Mouse (Mus musculus): ENCODE results near the gene Anapc7.

The Anapc7 gene

GRCm38 (mm10) chr5:122421271-122422068 lies at the start of gene Anapc7:
Anapc7 (plus strand) TSS chr5:122421693.
- in situ Hi-C loops (cut with MboI, MseI) = no loop called here

DNA sequence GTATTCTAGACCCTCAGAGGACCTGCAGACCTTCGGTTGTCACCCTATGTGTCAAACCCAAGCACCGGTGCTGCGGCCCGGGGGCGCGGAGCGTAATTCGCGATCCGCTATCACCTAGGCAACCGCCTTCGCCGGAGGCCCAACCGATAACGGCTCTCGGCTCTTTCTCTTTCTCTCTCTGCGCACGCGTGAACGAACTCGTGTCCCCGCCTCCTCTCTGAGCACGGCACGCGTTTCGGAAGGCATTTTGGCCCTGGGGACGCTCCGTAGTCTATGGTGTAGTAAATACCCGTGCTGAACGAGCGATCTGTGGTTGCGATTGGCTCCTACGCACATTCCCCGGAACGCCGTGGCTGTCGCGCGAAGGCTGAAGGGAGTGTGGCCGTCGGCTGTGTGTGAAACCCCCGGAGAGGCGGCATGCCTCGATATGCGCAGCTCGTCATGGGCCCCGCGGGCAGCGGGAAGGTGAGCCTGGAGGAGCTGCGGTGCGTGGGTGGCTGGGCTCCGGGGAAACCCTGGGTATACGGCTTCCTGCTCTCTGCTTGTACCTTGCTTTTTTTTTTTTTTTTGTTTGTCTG lies 49.2 kb upstream of the Anapc7 start, which contains the start of gene Fam216a:
Gene Fam216a, minus strand, starts transcription at position 173 of the 578 bp plus-strand sequence.
- in situ Hi-C loops (cut with MboI, MseI) = loop anchor here in 1 of 2 experiments (10.0 kb wide), 1 partner anchor 1593 kb away; no protein-coding TSS in a partner anchor

GRCm38 (mm10) chr5:122372878-122373277 lies 48.6 kb upstream of the Anapc7 start:
- in situ Hi-C loops (cut with MboI, MseI) = loop anchor here in 1 of 2 experiments (10.0 kb wide), 1 partner anchor 1592 kb away; no protein-coding TSS in a partner anchor

- in situ Hi-C loops (cut with MboI, MseI) = loop anchor here in 1 of 2 experiments (10.0 kb wide), 1 partner anchor 1588 kb away; no protein-coding TSS in a partner anchor
Observed at GRCm38 (mm10) chr5:122377101-122377833, 44.2 kb upstream of the Anapc7 start.

GRCm38 (mm10) chr5:122378171-122378570 lies 43.3 kb upstream of the Anapc7 start:
- in situ Hi-C loops (cut with MboI, MseI) = loop anchor here in 1 of 2 experiments (10.0 kb wide), 1 partner anchor 1587 kb away; no protein-coding TSS in a partner anchor

- in situ Hi-C loops (cut with MboI, MseI) = loop anchor here in 1 of 2 experiments (10.0 kb wide), 1 partner anchor 1585 kb away; no protein-coding TSS in a partner anchor
Observed at GRCm38 (mm10) chr5:122379374-122380155, 41.9 kb upstream of the Anapc7 start.

DNA sequence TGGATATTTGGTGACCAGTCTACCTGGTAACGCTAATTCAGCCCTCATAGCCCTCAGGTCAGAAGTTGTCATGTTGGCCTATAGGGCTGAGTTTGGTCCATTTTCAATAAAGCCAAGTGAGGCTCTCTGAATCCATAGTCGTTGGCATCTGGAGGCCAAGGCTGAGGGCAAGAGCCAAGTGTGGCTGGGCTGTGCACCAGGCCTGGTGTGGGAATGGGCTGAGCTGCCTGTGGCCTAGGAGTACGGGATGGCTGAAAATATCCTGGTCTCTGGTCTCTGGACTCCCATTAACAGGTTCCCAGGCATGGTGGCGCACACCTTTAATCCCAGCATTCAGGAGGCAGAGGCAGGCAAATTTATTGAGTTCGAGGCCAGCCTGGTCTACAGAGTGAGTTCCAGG lies 31.5 kb upstream of the Anapc7 start:
- in situ Hi-C loops (cut with MboI, MseI) = no loop called here

DNA sequence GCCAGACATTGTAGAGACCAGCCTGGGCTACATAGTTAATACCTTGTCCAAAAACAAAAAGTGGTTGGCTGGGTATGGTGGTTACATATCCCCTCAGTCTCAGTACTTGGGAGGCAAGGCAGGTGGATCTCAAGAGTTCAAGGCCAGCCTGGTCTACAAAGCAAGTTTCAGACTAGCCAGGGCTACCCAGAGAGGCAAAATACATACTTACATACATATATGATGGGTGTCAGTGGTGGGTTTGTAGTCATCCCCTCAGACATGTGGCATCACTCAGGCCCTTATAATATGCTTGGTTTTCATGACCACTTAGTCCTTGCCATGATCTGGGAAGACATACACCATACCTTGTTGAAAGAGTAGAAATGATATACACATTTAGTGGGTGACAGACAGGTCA lies 30.8 kb upstream of the Anapc7 start:
- in situ Hi-C loops (cut with MboI, MseI) = no loop called here

- in situ Hi-C loops (cut with MboI, MseI) = no loop called here
Observed at GRCm38 (mm10) chr5:122391178-122391785, 30.2 kb upstream of the Anapc7 start.

- in situ Hi-C loops (cut with MboI, MseI) = no loop called here
Observed at GRCm38 (mm10) chr5:122391786-122392180, 29.7 kb upstream of the Anapc7 start, which contains the start of gene Arpc3. Arpc3 (plus strand) TSS chr5:122391878.

DNA sequence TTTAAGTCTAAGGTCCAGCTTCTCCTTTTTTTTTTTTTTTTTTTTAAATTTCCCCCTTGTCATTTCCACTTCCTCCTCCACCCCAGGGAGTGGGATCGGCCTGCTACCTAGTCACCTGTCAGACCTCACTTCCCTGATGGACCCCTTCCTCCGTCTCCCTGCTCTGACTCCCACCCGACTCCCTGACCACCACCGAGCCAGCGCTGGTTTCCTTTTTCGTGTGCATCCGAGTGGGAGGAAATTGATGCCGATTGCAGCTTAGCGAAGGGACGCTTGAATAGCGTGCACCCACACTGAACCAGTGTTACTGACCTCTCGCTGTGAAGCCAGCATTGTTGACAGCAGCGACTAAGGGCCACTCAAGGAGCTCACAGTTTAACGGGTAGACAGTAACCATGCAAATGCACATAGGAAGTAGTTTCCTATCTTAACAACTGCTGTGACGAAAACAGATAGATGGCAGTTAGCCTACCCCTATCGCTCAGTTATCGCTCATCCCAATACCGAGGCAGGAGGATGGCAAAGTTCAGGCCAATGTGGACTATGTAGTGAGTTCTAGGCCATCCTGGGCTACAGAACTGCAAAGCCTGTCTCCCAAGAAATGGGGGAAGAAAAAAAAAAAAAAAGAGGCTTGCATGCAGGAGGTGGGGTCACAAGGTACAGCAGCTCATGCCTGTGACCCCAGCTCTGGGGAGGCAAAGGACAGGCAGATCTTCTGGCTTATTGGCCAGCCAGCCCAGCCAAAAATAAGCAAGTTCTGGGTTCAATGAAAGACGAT lies 29.1 kb upstream of the Anapc7 start:
- in situ Hi-C loops (cut with MboI, MseI) = no loop called here

- in situ Hi-C loops (cut with MboI, MseI) = no loop called here
Observed at GRCm38 (mm10) chr5:122393887-122394286, 27.6 kb upstream of the Anapc7 start.

DNA sequence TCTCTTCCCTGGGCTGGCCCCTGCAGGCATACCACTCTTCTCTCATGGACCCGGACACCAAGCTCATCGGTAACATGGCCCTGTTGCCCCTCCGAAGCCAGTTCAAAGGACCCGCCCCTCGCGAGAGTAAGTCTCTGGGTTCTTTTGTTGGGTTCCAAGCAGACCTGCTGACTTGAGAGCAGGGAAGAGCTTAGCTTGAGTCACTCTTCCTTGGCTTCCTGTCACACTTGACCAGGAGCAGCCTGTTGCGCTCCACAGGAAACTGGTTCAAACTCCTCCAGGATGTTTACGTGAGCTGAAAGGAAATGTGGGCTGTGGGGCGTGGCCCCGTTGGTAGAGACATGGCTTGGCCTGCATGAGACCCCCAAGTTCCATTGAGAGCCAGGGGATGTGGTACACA lies 24.7 kb upstream of the Anapc7 start:
- in situ Hi-C loops (cut with MboI, MseI) = no loop called here

GRCm38 (mm10) chr5:122397495-122397894 lies 24.0 kb upstream of the Anapc7 start:
- in situ Hi-C loops (cut with MboI, MseI) = no loop called here

GRCm38 (mm10) chr5:122399871-122400270 lies 21.6 kb upstream of the Anapc7 start:
- in situ Hi-C loops (cut with MboI, MseI) = loop anchor here in 1 of 2 experiments (5.0 kb wide), 1 partner anchor 227 kb away; no protein-coding TSS in a partner anchor

DNA sequence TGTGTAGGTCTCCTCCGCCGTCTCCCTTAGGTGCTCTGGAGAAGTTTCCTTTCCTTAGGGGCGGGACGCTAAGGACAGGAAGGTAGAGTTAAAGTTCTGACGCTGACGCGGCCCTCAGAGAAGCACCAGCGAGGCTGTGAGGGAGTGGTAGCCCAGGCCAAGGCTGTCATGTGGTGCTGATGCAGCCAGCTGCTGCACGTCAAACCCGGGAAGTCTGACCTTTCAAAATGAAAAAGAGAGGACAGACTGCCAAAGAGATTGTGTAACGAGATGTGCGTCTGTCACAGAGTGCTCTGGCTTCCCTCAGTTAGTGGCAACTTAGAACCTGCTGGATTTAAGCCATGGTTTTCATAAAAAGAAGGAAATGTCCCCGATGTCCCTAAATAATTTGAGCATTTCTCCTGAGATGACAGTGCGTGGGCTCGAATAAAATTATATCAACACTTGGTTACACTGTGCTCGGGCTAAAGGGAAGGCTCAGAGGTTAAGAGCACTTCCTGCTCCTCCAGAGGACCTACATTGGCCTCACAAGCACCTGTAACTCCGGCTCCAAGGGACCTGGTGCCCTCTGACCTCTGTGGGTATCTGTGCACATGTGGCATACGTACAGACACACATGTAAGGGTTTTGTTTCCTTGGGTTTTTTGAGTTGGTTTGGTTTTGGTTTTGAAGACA lies 20.7 kb upstream of the Anapc7 start:
- in situ Hi-C loops (cut with MboI, MseI) = loop anchor here in 1 of 2 experiments (5.0 kb wide), 1 partner anchor 227 kb away; no protein-coding TSS in a partner anchor

GRCm38 (mm10) chr5:122401303-122401640 lies 20.2 kb upstream of the Anapc7 start:
- in situ Hi-C loops (cut with MboI, MseI) = loop anchor here in 1 of 2 experiments (5.0 kb wide), 1 partner anchor 226 kb away; no protein-coding TSS in a partner anchor

DNA sequence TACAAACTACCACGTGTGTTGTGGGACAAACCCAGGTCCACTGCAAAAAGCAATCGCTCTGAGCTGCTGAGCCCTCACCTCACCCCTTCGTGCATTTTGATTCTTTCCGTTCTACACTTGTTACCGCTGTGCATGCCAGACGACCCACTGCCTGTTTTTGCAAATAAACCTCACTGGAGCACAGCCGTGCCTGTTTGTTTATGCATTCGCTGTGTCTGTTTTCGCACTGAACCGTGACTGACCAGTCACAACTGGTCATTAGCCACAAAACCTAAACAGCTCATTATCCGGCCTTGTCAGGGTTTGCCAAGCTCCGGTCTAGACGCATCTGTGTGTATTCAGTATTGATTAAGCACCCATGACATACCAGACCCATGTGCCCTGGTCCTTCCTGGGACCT lies 19.3 kb upstream of the Anapc7 start:
- in situ Hi-C loops (cut with MboI, MseI) = loop anchor here in 1 of 2 experiments (5.0 kb wide), 1 partner anchor 225 kb away; no protein-coding TSS in a partner anchor

GRCm38 (mm10) chr5:122402772-122403171 lies 18.7 kb upstream of the Anapc7 start:
- in situ Hi-C loops (cut with MboI, MseI) = loop anchor here in 1 of 2 experiments (5.0 kb wide), 1 partner anchor 225 kb away; no protein-coding TSS in a partner anchor
